Mouse (Mus musculus) layer of hippocampus, postnatal 10 days (tissue): ENCODE results near the gene Gabra1. TPM values are rescaled to one million over a fixed set of nuclear protein-coding genes. Genes with fewer than 3 reads are reported as not detected.

Source experiments
- DNase-seq, 2 experiments: peaks; one replicate each; pipeline ENCODE4 v3.0.0; 2021; ENCODE audit warnings: low spot score in 2 of 2
- long read RNA-seq: library from polyadenylated mRNA; stranded (forward); transcript quantifications from one replicate; pipeline ENCODE4 v2.0.0, GENCODE M21; 2023
- total RNA-seq, 2 experiments: library from RNA; stranded (reverse); gene quantifications; 2 replicates each; pipeline ENCODE4 v1.2.3; 2021

Gene Gabra1
- total RNA-seq, result 100 to 1,000 TPM; 227 to 272 TPM
- long read RNA-seq, full-length matches to known transcripts, result 43 of 65 reads
- long read RNA-seq, partial matches to known transcripts, result 17 of 65 reads
- long read RNA-seq, other reads (novel, unspliced or antisense), result 5 of 65 reads

- peak; percentile 22 to 33 for DNase-seq
Observed at GRCm38 (mm10) chr11:42182825-42183152, at the start of gene Gabra1. Gene Gabra1 (minus strand): TSS chr11:42182930.

GRCm38 (mm10) chr11:42181973-42182824 is 531 bp downstream of the Gabra1 start:
- DNase-seq, result peak; percentile 49 to 66

- peak in 1 of 2 experiments; percentile 30 for DNase-seq
Observed at GRCm38 (mm10) chr11:42181426-42181825, 1.3 kb downstream of the Gabra1 start.

- DNase-seq, result no peak
Observed at GRCm38 (mm10) chr11:42179535-42179934, 3.2 kb downstream of the Gabra1 start.

GRCm38 (mm10) chr11:42178296-42178695 is 4.4 kb downstream of the Gabra1 start:
- DNase-seq, result no peak

- DNase-seq, result no peak
Observed at GRCm38 (mm10) chr11:42151396-42151795, 31.3 kb downstream of the Gabra1 start.

- no peak for DNase-seq
Observed at GRCm38 (mm10) chr11:42116931-42117330, 65.8 kb downstream of the Gabra1 start.

- no peak for DNase-seq
Observed at GRCm38 (mm10) chr11:42110051-42110450, 72.7 kb downstream of the Gabra1 start.

GRCm38 (mm10) chr11:42109627-42110026 is 73.1 kb downstream of the Gabra1 start:
- no peak for DNase-seq

GRCm38 (mm10) chr11:42095556-42095955 is 87.2 kb downstream of the Gabra1 start:
- no peak for DNase-seq

Other genes starting within 250 kb of the Gabra1 start
- gene Gabrg2, start 182.1 kb downstream of the Gabra1 start, total RNA-seq, result 100 to 1,000 TPM; 138 to 145 TPM
- not detected for gene Gabra6, start 138.1 kb upstream of the Gabra1 start, total RNA-seq
- gene Gabrb2, start 236.8 kb upstream of the Gabra1 start, total RNA-seq, result 100 to 1,000 TPM; 117 to 130 TPM